Mouse (Mus musculus): ENCODE results near the gene Ccp110. TPM values are rescaled to one million over a fixed set of nuclear protein-coding genes. Genes with fewer than 3 reads are reported as not detected.

The Ccp110 gene
- polyA plus RNA-seq, 1 experiment from 2014 or later: 8.5 TPM

- 40% methylated on average over 7 of the region's 7 CpGs for WGBS (ENCODE audit: insufficient replicate concordance)
- Histone ChIP-seq H3K4me3 (replicated peaks) (no peak overlapping the region), H3K4me1 (replicated peaks) (peaks cover 37% of the 10 kb centered on the region), H3K4me2 (peak overlapping the region; percentile 21; the same call in 1 of the 2 replicates), H3K9me3 (replicated peaks) (no peaks in the 10 kb centered on the region; the same call in 1 of the 2 replicates), H3K9ac (peak overlapping the region; percentile 59), H3K27ac (peak overlapping the region; percentile 76), H3K36me3 (peaks cover 73% of the 10 kb centered on the region), H3K27me3 (no peaks in the 10 kb centered on the region)
- DNase-seq (no peak), ATAC-seq (ENCODE audit: low read depth) (peak; percentile 88)
Observed at GRCm38 (mm10) chr7:118751625-118752024, 39.3 kb downstream of the Ccp110 start.

GRCm38 (mm10) chr7:118755756-118756155 is 43.4 kb downstream of the Ccp110 start:
- peak overlapping the region; percentile 60 for H3K9ac ChIP-seq
- H3K36me3 ChIP-seq: peaks cover 50% of the 10 kb centered on the region
- H3K4me1 ChIP-seq (replicated peaks): peaks cover 70% of the 10 kb centered on the region
- peak overlapping the region; percentile 54 for H3K4me2 ChIP-seq
- H3K27ac ChIP-seq: peak overlapping the region; percentile 95
- DNase-seq (no peak), ATAC-seq (ENCODE audit: low read depth) (no peak)
- H3K27me3 ChIP-seq: no peaks in the 10 kb centered on the region
- WGBS (ENCODE audit: insufficient replicate concordance): 75% methylated on average over 7 of the region's 7 CpGs
- H3K4me3 ChIP-seq (replicated peaks): peak overlapping the region; percentile 30; the same call in 1 of the 2 replicates
- no peaks in the 10 kb centered on the region; the same call in 1 of the 2 replicates for H3K9me3 ChIP-seq (replicated peaks)

GRCm38 (mm10) chr7:118756490-118757265 is 44.3 kb downstream of the Ccp110 start:
- H3K27ac ChIP-seq: peak overlapping the region; percentile 95
- no peaks in the 10 kb centered on the region; the same call in 1 of the 2 replicates for H3K9me3 ChIP-seq (replicated peaks)
- H3K36me3 ChIP-seq: peaks cover 56% of the 10 kb centered on the region
- H3K4me1 ChIP-seq (replicated peaks): peaks cover 62% of the 10 kb centered on the region
- H3K4me2 ChIP-seq: peak overlapping the region; percentile 54
- H3K27me3 ChIP-seq: no peaks in the 10 kb centered on the region
- DNase-seq: no peak
- peak overlapping the region; percentile 30; the same call in 1 of the 2 replicates for H3K4me3 ChIP-seq (replicated peaks)
- peak overlapping the region; percentile 60; the same call in 1 of the 2 replicates for H3K9ac ChIP-seq
- peak; percentile 85 for ATAC-seq (ENCODE audit: low read depth)
- WGBS (ENCODE audit: insufficient replicate concordance): 66% methylated on average over 24 of the region's 24 CpGs

- peaks cover 52% of the 10 kb centered on the region for H3K4me1 ChIP-seq (replicated peaks)
- H3K4me2 ChIP-seq: no peak overlapping the region
- H3K9me3 ChIP-seq (replicated peaks): no peaks in the 10 kb centered on the region; the same call in 1 of the 2 replicates
- no peak for DNase-seq
- peaks cover 54% of the 10 kb centered on the region for H3K36me3 ChIP-seq
- H3K4me3 ChIP-seq (replicated peaks): no peak overlapping the region
- H3K27ac ChIP-seq: no peak overlapping the region
- WGBS (ENCODE audit: insufficient replicate concordance): 82% methylated on average over 4 of the region's 4 CpGs
- no peaks in the 10 kb centered on the region for H3K27me3 ChIP-seq
- H3K9ac ChIP-seq: no peak overlapping the region
- ATAC-seq (ENCODE audit: low read depth): no peak
Observed at GRCm38 (mm10) chr7:118758369-118758768, 46.0 kb downstream of the Ccp110 start.

- Histone ChIP-seq H3K9me3 (replicated peaks) (no peaks in the 10 kb centered on the region; the same call in 1 of the 2 replicates), H3K9ac (peak overlapping the region; percentile 29; the same call in 1 of the 2 replicates), H3K36me3 (peaks cover 47% of the 10 kb centered on the region), H3K4me1 (replicated peaks) (peaks cover 52% of the 10 kb centered on the region), H3K27me3 (no peaks in the 10 kb centered on the region), H3K27ac (peak overlapping the region; percentile 70), H3K4me2 (no peak overlapping the region), H3K4me3 (replicated peaks) (no peak overlapping the region)
- ATAC-seq (ENCODE audit: low read depth) (no peak; the same call in 1 of the 2 replicates), DNase-seq (no peak)
- WGBS (ENCODE audit: insufficient replicate concordance): 39% methylated on average over 5 of the region's 5 CpGs
Observed at GRCm38 (mm10) chr7:118759372-118759771, 47.0 kb downstream of the Ccp110 start.

- no peaks in the 10 kb centered on the region for H3K27me3 ChIP-seq
- WGBS (ENCODE audit: insufficient replicate concordance): 87% methylated on average over 11 of the region's 11 CpGs
- no peaks in the 10 kb centered on the region for H3K9me3 ChIP-seq (replicated peaks)
- DNase-seq (no peak), ATAC-seq (ENCODE audit: low read depth) (no peak)
- no peak overlapping the region for H3K27ac ChIP-seq
- peaks cover 12% of the 10 kb centered on the region for H3K4me1 ChIP-seq (replicated peaks)
- H3K36me3 ChIP-seq: peaks cover 35% of the 10 kb centered on the region
- no peak overlapping the region for H3K9ac ChIP-seq
- no peak overlapping the region for H3K4me3 ChIP-seq (replicated peaks)
- no peak overlapping the region for H3K4me2 ChIP-seq
Observed at GRCm38 (mm10) chr7:118763939-118764338, 51.6 kb downstream of the Ccp110 start.

- H3K36me3 ChIP-seq: peaks cover 33% of the 10 kb centered on the region
- ATAC-seq (ENCODE audit: low read depth): no peak
- no peak overlapping the region for H3K4me3 ChIP-seq (replicated peaks)
- no peaks in the 10 kb centered on the region for H3K27me3 ChIP-seq
- H3K4me2 ChIP-seq: no peak overlapping the region
- no peaks in the 10 kb centered on the region for H3K9me3 ChIP-seq (replicated peaks)
- no peak overlapping the region for H3K27ac ChIP-seq
- 83% methylated on average over 14 of the region's 14 CpGs for WGBS (ENCODE audit: insufficient replicate concordance)
- no peak for DNase-seq
- H3K4me1 ChIP-seq (replicated peaks): peaks cover 9% of the 10 kb centered on the region
- H3K9ac ChIP-seq: no peak overlapping the region
Observed at GRCm38 (mm10) chr7:118764725-118765124, 52.4 kb downstream of the Ccp110 start.

- H3K4me3 ChIP-seq (replicated peaks): no peak overlapping the region
- no peak overlapping the region for H3K4me2 ChIP-seq
- H3K27ac ChIP-seq: no peak overlapping the region
- 62% methylated on average over 8 of the region's 8 CpGs for WGBS (ENCODE audit: insufficient replicate concordance)
- H3K27me3 ChIP-seq: no peaks in the 10 kb centered on the region
- no peak for DNase-seq
- no peaks in the 10 kb centered on the region for H3K9me3 ChIP-seq (replicated peaks)
- ATAC-seq (ENCODE audit: low read depth): no peak
- no peak overlapping the region for H3K9ac ChIP-seq
- peaks cover 24% of the 10 kb centered on the region for H3K36me3 ChIP-seq
- peaks cover 5% of the 10 kb centered on the region; the same call in 1 of the 2 replicates for H3K4me1 ChIP-seq (replicated peaks)
Observed at GRCm38 (mm10) chr7:118765604-118766003, 53.3 kb downstream of the Ccp110 start.

GRCm38 (mm10) chr7:118766119-118766833 is 53.9 kb downstream of the Ccp110 start:
- Histone ChIP-seq H3K9me3 (replicated peaks) (no peaks in the 10 kb centered on the region), H3K27me3 (no peaks in the 10 kb centered on the region), H3K4me1 (replicated peaks) (peaks cover 5% of the 10 kb centered on the region; the same call in 1 of the 2 replicates), H3K4me2 (no peak overlapping the region), H3K36me3 (peaks cover 17% of the 10 kb centered on the region), H3K9ac (no peak overlapping the region), H3K27ac (no peak overlapping the region), H3K4me3 (replicated peaks) (no peak overlapping the region)
- DNase-seq (no peak), ATAC-seq (ENCODE audit: low read depth) (no peak)
- WGBS (ENCODE audit: insufficient replicate concordance): 58% methylated on average over 18 of the region's 18 CpGs

GRCm38 (mm10) chr7:118766834-118767224 is 54.5 kb downstream of the Ccp110 start:
- Histone ChIP-seq H3K9ac (no peak overlapping the region), H3K27me3 (no peaks in the 10 kb centered on the region), H3K27ac (no peak overlapping the region), H3K4me2 (no peak overlapping the region), H3K4me1 (replicated peaks) (peaks cover 5% of the 10 kb centered on the region; the same call in 1 of the 2 replicates), H3K4me3 (replicated peaks) (no peak overlapping the region), H3K36me3 (peaks cover 12% of the 10 kb centered on the region), H3K9me3 (replicated peaks) (no peaks in the 10 kb centered on the region)
- DNase-seq: no peak
- 85% methylated on average over 5 of the region's 5 CpGs for WGBS (ENCODE audit: insufficient replicate concordance)
- ATAC-seq (ENCODE audit: low read depth): no peak

GRCm38 (mm10) chr7:118769208-118769607 is 56.9 kb downstream of the Ccp110 start:
- Histone ChIP-seq H3K9me3 (replicated peaks) (no peaks in the 10 kb centered on the region), H3K4me2 (no peak overlapping the region), H3K4me1 (replicated peaks) (peaks cover 5% of the 10 kb centered on the region; the same call in 1 of the 2 replicates), H3K27me3 (no peaks in the 10 kb centered on the region), H3K27ac (no peak overlapping the region), H3K9ac (no peak overlapping the region), H3K36me3 (peaks cover 12% of the 10 kb centered on the region), H3K4me3 (replicated peaks) (no peak overlapping the region)
- ATAC-seq (ENCODE audit: low read depth) (no peak), DNase-seq (no peak)
- 64% methylated on average over 8 of the region's 8 CpGs for WGBS (ENCODE audit: insufficient replicate concordance)
